Mouse (Mus musculus) heart, embryonic 16.5 days (tissue): ENCODE results near the gene Tecpr2. TPM values are rescaled to one million over a fixed set of nuclear protein-coding genes. Genes with fewer than 3 reads are reported as not detected.

Source experiments
- ATAC-seq: fragments of 200-750 bp; cut with Nextera tagmentation; replicated peaks from 2 replicates; pipeline ENCODE4 v1.8.0; 2017; ENCODE audit warnings: moderate number of reproducible peaks; ENCODE audit not compliant: insufficient read depth, low FRiP score; ENCODE audit errors: extremely low read depth
- H3K27ac ChIP-seq: fragments of 300-500 bp; sonication (generic); 2 replicates; pipeline ENCODE4 v1.5.1; 2014; ENCODE audit warnings: mild to moderate bottlenecking, low read length, control low read depth, moderate library complexity
- H3K27me3 ChIP-seq: fragments of 300-500 bp; sonication (generic); 2 replicates; pipeline ENCODE4 v1.6.1; 2014; ENCODE audit warnings: low read length, mixed read lengths; ENCODE audit not compliant: control insufficient read depth, insufficient read depth
- H3K36me3 ChIP-seq: fragments of 300-500 bp; sonication (generic); 2 replicates; pipeline ENCODE4 v1.6.1; 2014; ENCODE audit not compliant: control insufficient read depth, insufficient read depth
- H3K4me1 ChIP-seq: fragments of 300-500 bp; sonication (generic); 2 replicates; pipeline ENCODE4 v1.6.1; 2014; ENCODE audit warnings: low read length, mixed read lengths; ENCODE audit not compliant: control insufficient read depth, insufficient read depth
- H3K4me2 ChIP-seq: fragments of 300-500 bp; sonication (generic); 2 replicates; pipeline ENCODE4 v1.6.1; 2014; ENCODE audit warnings: low read depth, mild to moderate bottlenecking, control low read depth, low read length
- H3K4me3 ChIP-seq: fragments of 300-500 bp; sonication (generic); 2 replicates; pipeline ENCODE4 v1.5.1; 2014; ENCODE audit warnings: mild to moderate bottlenecking, control low read depth, low read length
- H3K9ac ChIP-seq: fragments of 300-500 bp; sonication (generic); 2 replicates; pipeline ENCODE4 v1.6.1; 2014; ENCODE audit warnings: low read length, control low read depth
- H3K9me3 ChIP-seq: fragments of 300-500 bp; sonication (generic); replicated peaks from 2 replicates; pipeline ENCODE4 v1.6.1; 2016; ENCODE audit warnings: low read length; ENCODE audit not compliant: control insufficient read depth
- WGBS: fragments of 180-500 bp; shearing (Covaris S2); extraction: QIAGEN DNeasy Blood & Tissue Kit; methylation state at CpG from one replicate; pipeline ENCODE4 v1.1.7; 2014; 5-methylcytosine and 5-hydroxymethylcytosine counted together
- polyA plus RNA-seq: library from polyadenylated mRNA; unstranded; fragments of >200 nt; fragmentation: Nextera tagmentation; extraction: Ambion mirVana; gene quantifications from 2 replicates; pipeline ENCODE4 v1.2.1, GENCODE M21; 2015

Tecpr2 gene
- polyA plus RNA-seq, 1 experiment from 2014 or later, result 2.2 TPM

DNA sequence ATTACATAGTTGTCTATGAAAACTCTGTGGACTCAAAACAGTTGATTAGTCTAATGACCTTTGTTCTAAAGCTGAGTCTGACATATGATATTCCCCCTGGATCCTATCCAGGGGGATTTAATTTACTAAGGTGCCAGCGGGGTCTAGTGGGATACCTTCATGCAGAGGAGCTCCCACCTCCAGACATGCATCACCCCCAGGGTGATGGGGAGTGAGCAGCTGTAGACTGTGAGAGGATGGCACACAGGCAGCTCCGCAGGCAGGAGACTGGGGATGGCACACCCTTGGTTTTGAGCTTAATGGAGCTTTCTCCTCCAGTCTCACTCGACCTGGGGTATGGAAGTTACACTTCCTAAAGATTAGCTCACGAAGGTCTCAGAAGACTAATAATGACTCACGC is 32.5 kb downstream of the Tecpr2 start:
- H3K27ac ChIP-seq, result no peak overlapping the region
- ATAC-seq, result no peak
- no peaks in the 10 kb centered on the region for H3K9me3 ChIP-seq
- peaks cover 7% of the 10 kb centered on the region; the same call in 1 of the 2 replicates for H3K36me3 ChIP-seq
- no peak overlapping the region for H3K4me3 ChIP-seq
- H3K9ac ChIP-seq, result no peak overlapping the region
- 84% methylated on average over 5 of the region's 5 CpGs for WGBS
- H3K4me1 ChIP-seq, result no peaks in the 10 kb centered on the region
- H3K27me3 ChIP-seq, result no peaks in the 10 kb centered on the region
- H3K4me2 ChIP-seq, result no peak overlapping the region

DNA sequence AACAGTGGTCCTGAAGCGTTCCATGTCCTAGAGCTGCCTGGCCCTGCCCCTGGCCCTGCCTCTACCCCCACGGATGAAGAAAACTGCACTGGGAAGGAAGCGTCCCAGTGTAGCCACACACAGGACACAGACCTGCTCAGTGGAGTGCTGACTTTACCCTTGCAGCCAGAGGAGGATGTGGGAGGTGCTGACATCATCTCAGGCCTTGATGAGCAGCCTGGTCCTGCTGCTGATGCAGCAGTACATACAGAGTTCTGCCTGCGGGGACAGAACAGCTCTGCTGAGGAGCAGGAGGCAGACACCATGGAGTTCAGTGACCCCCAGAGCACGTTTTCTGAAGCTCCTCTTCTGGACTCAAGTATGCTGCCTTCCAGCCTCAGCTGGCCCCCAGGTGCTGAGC is 43.8 kb downstream of the Tecpr2 start:
- Histone ChIP-seq H3K9ac (no peak overlapping the region), H3K36me3 (peaks cover 15% of the 10 kb centered on the region)
- 70% methylated on average over 5 of the region's 5 CpGs for WGBS

DNA sequence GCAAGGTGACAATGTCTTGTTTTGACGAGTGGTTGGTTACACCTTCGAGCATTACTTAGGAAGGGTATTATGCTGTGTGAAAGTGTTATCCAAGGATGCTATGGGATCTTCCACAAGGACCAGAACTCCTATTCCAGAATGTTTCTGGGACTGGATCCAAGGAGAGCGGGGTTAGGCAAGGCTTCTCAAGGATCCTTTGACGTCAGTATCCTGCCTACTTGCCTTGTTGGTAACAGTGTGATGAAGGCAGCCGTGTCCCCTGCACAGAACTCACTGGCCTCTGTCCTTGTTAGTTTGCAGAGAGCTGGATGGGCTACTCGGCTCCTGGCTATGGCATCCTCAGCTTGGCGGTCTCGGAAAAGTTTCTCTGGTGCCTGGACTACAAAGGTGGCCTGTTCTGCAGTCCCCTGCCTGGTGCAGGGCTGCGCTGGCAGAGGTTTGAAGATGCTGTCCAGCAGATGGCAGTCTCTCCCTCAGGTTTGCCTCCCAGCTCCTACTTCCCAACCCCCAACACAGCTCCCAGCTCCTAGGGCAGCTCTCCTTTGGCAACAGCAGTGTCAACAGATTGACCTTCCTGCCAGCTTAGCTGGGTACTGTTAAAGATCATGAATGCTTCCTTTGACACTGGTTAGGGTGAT is 47.0 kb downstream of the Tecpr2 start:
- no peaks in the 10 kb centered on the region for H3K4me1 ChIP-seq
- H3K9me3 ChIP-seq, result peaks cover 3% of the 10 kb centered on the region; the same call in 1 of the 2 replicates
- H3K9ac ChIP-seq, result no peak overlapping the region
- no peaks in the 10 kb centered on the region for H3K27me3 ChIP-seq
- H3K4me3 ChIP-seq, result no peak overlapping the region
- H3K36me3 ChIP-seq, result peaks cover 27% of the 10 kb centered on the region
- ATAC-seq, result peak; percentile 85
- no peak overlapping the region for H3K27ac ChIP-seq
- no peak overlapping the region for H3K4me2 ChIP-seq
- 60% methylated on average over 9 of the region's 9 CpGs for WGBS

More for the DNA sequence above, 43.8 kb downstream of the Tecpr2 start:
- H3K4me1 ChIP-seq, result no peaks in the 10 kb centered on the region; the same call in 1 of the 2 replicates
- H3K9me3 ChIP-seq, result no peaks in the 10 kb centered on the region
- no peak for ATAC-seq
- no peak overlapping the region for H3K4me2 ChIP-seq
- no peaks in the 10 kb centered on the region for H3K27me3 ChIP-seq
- no peak overlapping the region for H3K4me3 ChIP-seq
- no peak overlapping the region for H3K27ac ChIP-seq

DNA sequence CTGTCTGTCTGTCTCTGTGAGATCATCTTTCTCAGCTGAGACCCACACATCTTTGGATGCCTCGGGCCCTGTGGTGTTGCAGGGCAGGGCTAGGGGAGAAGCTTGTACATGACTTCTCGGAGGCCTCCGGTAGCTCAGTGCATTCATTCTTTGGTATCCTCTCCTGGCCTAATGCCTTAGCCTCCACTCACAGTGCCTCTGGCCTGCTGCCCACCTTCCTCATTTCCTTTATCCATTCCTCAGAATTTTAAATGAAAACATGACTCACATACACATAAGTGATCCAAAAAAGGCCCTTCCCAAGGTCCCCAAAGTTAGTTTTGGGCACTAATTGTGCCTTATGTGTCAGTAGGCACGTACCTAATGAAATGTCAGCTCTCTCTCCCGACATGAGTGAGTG is 48.4 kb downstream of the Tecpr2 start:
- ATAC-seq, result no peak
- Histone ChIP-seq H3K9ac (no peak overlapping the region), H3K4me3 (no peak overlapping the region), H3K4me2 (no peak overlapping the region), H3K9me3 (peaks cover 3% of the 10 kb centered on the region; the same call in 1 of the 2 replicates), H3K27me3 (no peaks in the 10 kb centered on the region), H3K36me3 (peaks cover 23% of the 10 kb centered on the region), H3K4me1 (no peaks in the 10 kb centered on the region), H3K27ac (no peak overlapping the region)
- 88% methylated on average over 5 of the region's 5 CpGs for WGBS

DNA sequence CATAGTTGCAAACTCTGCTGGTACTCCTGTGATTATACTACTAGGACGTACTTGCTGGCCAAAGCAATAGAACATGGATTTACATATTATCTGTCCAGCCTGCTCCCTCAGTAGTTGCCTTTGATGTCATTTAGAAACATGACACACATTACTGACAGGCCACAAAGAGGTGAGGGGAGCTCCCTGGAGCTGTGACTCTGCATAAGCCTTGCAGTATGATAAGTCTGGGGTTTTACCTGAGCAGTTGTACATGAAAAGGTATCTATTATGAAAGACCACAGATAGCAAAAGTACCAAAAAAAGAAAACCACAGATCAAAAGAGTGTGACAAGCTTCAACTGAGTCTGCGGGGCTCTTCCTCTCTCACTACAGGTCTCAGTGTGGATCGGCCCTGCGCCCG is 50.3 kb downstream of the Tecpr2 start:
- Histone ChIP-seq H3K36me3 (peaks cover 12% of the 10 kb centered on the region), H3K9ac (no peak overlapping the region), H3K27me3 (no peaks in the 10 kb centered on the region), H3K9me3 (peaks cover 3% of the 10 kb centered on the region; the same call in 1 of the 2 replicates), H3K4me3 (no peak overlapping the region), H3K4me1 (no peaks in the 10 kb centered on the region), H3K4me2 (no peak overlapping the region), H3K27ac (no peak overlapping the region)
- WGBS, result 92% methylated on average over 5 of the region's 5 CpGs
- ATAC-seq, result no peak

DNA sequence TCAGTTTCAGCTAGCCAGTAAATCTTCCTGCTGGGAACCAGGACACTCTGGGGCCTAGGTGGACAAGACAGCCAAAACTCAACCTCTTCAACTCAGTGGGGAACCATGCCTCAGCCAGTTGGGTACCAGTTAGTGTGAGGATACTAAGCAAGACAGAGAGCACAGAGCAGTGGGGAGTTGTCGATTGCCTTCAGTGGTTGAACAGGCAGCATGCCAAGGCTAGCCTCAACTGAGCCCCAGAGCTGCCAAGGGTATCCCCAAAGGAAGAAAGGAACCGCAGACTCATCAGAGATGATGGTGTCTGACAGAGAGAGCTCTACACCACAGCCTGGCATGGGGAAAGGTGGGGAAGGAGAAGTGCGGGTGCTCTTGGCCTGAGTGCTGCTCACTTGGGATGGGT is 51.8 kb downstream of the Tecpr2 start:
- ATAC-seq, result no peak
- 89% methylated on average over 3 of the region's 3 CpGs for WGBS
- Histone ChIP-seq H3K4me3 (no peak overlapping the region), H3K27ac (no peak overlapping the region), H3K36me3 (peaks cover 12% of the 10 kb centered on the region), H3K4me1 (no peaks in the 10 kb centered on the region), H3K9me3 (peaks cover 3% of the 10 kb centered on the region; the same call in 1 of the 2 replicates), H3K4me2 (no peak overlapping the region), H3K9ac (no peak overlapping the region), H3K27me3 (no peaks in the 10 kb centered on the region)

DNA sequence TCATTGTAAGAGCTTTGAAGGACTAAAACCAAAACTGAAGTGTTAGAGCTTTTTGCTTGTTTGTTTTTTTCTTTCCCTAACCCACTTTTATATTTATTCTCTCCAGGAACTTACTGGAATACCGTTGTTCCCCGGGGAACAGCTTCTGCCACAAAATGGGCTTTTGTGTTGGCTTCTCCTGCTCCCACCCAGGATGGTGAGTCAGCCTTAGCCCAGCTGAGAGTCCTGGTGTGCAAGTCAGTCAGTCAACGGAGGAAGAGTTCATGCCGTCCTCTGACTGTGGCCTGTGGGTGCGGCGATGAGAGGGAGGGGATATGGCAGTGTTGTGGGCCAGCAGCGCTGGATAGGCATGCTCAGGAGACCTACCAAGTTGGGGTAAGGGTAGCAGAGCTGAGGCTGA is 57.2 kb downstream of the Tecpr2 start:
- no peak overlapping the region for H3K9ac ChIP-seq
- H3K27ac ChIP-seq, result no peak overlapping the region
- WGBS, result 79% methylated on average over 7 of the region's 7 CpGs
- H3K4me3 ChIP-seq, result no peak overlapping the region
- peaks cover 8% of the 10 kb centered on the region for H3K4me1 ChIP-seq
- no peak for ATAC-seq
- H3K27me3 ChIP-seq, result no peaks in the 10 kb centered on the region
- H3K9me3 ChIP-seq, result no peaks in the 10 kb centered on the region
- H3K4me2 ChIP-seq, result no peak overlapping the region
- no peaks in the 10 kb centered on the region for H3K36me3 ChIP-seq

DNA sequence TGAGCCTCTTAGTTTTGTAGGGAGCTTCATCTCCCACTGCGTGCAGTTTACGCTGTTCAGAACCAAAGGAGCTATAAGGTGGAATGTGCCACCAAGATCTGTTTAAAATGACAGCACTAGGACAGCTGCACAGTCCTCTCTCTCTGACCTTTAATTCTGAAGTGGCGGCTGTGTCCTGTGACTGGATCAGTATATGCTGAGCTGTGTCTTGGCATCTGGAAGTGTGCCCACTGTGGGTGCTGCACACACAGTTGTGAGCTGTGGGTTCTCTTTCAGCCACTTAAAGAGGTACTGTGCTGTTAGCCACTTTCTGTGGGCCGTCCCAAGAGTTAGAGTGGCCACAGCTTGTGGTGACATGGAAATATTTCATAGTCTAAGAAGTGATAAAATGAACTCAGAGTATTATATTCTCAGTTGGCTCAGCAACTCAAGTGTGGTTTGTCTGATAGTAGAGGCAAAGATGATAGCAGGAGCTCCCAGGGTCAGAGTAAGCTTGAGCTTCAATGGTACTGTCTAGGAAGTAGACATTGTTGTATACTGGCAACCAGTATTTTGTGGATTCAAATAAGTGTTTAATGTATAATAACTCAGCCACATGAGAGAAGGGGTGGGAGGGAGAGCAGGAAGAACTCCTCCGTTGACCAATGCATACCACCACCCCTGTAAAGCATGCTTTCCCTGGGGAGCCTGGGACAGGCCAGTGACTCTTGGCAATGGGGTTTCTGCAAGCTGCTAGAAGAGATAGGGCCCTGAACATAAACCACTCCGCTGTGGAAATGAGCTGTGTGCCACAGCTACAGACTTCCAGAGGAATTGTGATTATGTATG is 59.2 kb downstream of the Tecpr2 start:
- H3K4me2 ChIP-seq, result no peak overlapping the region
- H3K36me3 ChIP-seq, result no peaks in the 10 kb centered on the region
- 77% methylated on average over 6 of the region's 6 CpGs for WGBS
- peaks cover 8% of the 10 kb centered on the region for H3K4me1 ChIP-seq
- H3K9ac ChIP-seq, result no peak overlapping the region
- ATAC-seq, result no peak
- no peak overlapping the region for H3K27ac ChIP-seq
- no peak overlapping the region for H3K4me3 ChIP-seq
- H3K27me3 ChIP-seq, result no peaks in the 10 kb centered on the region
- H3K9me3 ChIP-seq, result no peaks in the 10 kb centered on the region

DNA sequence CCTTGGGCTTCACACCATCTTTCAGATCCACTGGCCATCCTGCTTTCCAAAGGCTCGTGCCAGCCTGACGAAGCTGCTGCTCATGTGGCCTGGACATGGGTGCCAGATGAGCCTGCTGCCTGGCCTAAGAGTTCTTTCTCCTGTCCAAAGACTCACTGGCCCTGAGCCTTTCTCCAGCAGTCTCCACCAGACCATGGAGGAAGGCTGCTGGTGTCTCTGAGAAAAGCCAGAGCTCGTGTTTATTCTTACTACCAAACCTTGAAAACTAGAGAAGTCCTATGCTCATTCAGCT is 59.8 kb downstream of the Tecpr2 start:
- peaks cover 8% of the 10 kb centered on the region for H3K4me1 ChIP-seq
- 82% methylated on average over 3 of the region's 3 CpGs for WGBS
- H3K4me2 ChIP-seq, result no peak overlapping the region
- H3K4me3 ChIP-seq, result no peak overlapping the region
- H3K9me3 ChIP-seq, result no peaks in the 10 kb centered on the region
- no peak for ATAC-seq
- H3K27me3 ChIP-seq, result no peaks in the 10 kb centered on the region
- no peaks in the 10 kb centered on the region for H3K36me3 ChIP-seq
- H3K9ac ChIP-seq, result no peak overlapping the region
- no peak overlapping the region for H3K27ac ChIP-seq
